Mouse (Mus musculus): ENCODE results near the gene Ccn5.

Gene Ccn5

GRCm38 (mm10) chr2:163820607-163821006 lies at the start of gene Ccn5:
Ccn5 (plus strand) TSS chr2:163820861.
- DNase-seq (ENCODE audit: low spot score), result no peak

GRCm38 (mm10) chr2:163776661-163777060 lies 44.0 kb upstream of the Ccn5 start:
- DNase-seq (ENCODE audit: low spot score), result no peak

GRCm38 (mm10) chr2:163777061-163777460 lies 43.6 kb upstream of the Ccn5 start:
- DNase-seq (ENCODE audit: low spot score), result no peak

- DNase-seq (ENCODE audit: low spot score), result no peak
Observed at GRCm38 (mm10) chr2:163778896-163779295, 41.8 kb upstream of the Ccn5 start.

GRCm38 (mm10) chr2:163783368-163783767 lies 37.3 kb upstream of the Ccn5 start:
- DNase-seq (ENCODE audit: low spot score), result no peak

- DNase-seq (ENCODE audit: low spot score), result no peak
Observed at GRCm38 (mm10) chr2:163783901-163784300, 36.8 kb upstream of the Ccn5 start.

- DNase-seq (ENCODE audit: low spot score), result no peak
Observed at GRCm38 (mm10) chr2:163787086-163787485, 33.6 kb upstream of the Ccn5 start.

- peak; percentile 16 for DNase-seq (ENCODE audit: low spot score)
Observed at GRCm38 (mm10) chr2:163787709-163788108, 33.0 kb upstream of the Ccn5 start.

GRCm38 (mm10) chr2:163788484-163788883 lies 32.2 kb upstream of the Ccn5 start:
- peak; percentile 19 for DNase-seq (ENCODE audit: low spot score)

- DNase-seq (ENCODE audit: low spot score), result no peak
Observed at GRCm38 (mm10) chr2:163798411-163798810, 22.2 kb upstream of the Ccn5 start.

GRCm38 (mm10) chr2:163800832-163801231 lies 19.8 kb upstream of the Ccn5 start:
- peak; percentile 77 for DNase-seq (ENCODE audit: low spot score)

GRCm38 (mm10) chr2:163801406-163801805 lies 19.3 kb upstream of the Ccn5 start:
- DNase-seq (ENCODE audit: low spot score), result no peak

GRCm38 (mm10) chr2:163803838-163804237 lies 16.8 kb upstream of the Ccn5 start:
- DNase-seq (ENCODE audit: low spot score), result no peak

GRCm38 (mm10) chr2:163809166-163809565 lies 11.5 kb upstream of the Ccn5 start:
- DNase-seq (ENCODE audit: low spot score), result no peak

- no peak for DNase-seq (ENCODE audit: low spot score)
Observed at GRCm38 (mm10) chr2:163809704-163810103, 11.0 kb upstream of the Ccn5 start.

GRCm38 (mm10) chr2:163813077-163813476 lies 7.6 kb upstream of the Ccn5 start:
- no peak for DNase-seq (ENCODE audit: low spot score)

- DNase-seq (ENCODE audit: low spot score), result no peak
Observed at GRCm38 (mm10) chr2:163814739-163815465, 5.8 kb upstream of the Ccn5 start.

- DNase-seq (ENCODE audit: low spot score), result peak; percentile 10
Observed at GRCm38 (mm10) chr2:163823248-163823647, 2.6 kb downstream of the Ccn5 start.

- no peak for DNase-seq (ENCODE audit: low spot score)
Observed at GRCm38 (mm10) chr2:163823771-163824170, 3.1 kb downstream of the Ccn5 start.

- DNase-seq (ENCODE audit: low spot score), result no peak
Observed at GRCm38 (mm10) chr2:163825861-163826260, 5.2 kb downstream of the Ccn5 start.

GRCm38 (mm10) chr2:163826494-163826893 lies 5.8 kb downstream of the Ccn5 start:
- DNase-seq (ENCODE audit: low spot score), result no peak

- DNase-seq (ENCODE audit: low spot score), result no peak
Observed at GRCm38 (mm10) chr2:163831163-163831562, 10.5 kb downstream of the Ccn5 start.

GRCm38 (mm10) chr2:163838043-163838442 lies 17.4 kb downstream of the Ccn5 start:
- peak; percentile 77 for DNase-seq (ENCODE audit: low spot score)

GRCm38 (mm10) chr2:163839519-163839918 lies 18.9 kb downstream of the Ccn5 start:
- DNase-seq (ENCODE audit: low spot score), result no peak
